Mouse (Mus musculus): Measurements from ENCODE around the gene Rps6ka1.

- TF ChIP-seq USF1 (IDR thresholded peaks at IDR 0.05; ENCODE audit: low read depth) = no peak
- TF ChIP-seq MYOG (IDR thresholded peaks at IDR 0.05; ENCODE audit: control insufficient read depth in 1 of 3, insufficient read depth in 1 of 3, insufficient read length in 2 of 3, low read depth in 2 of 3) = no peak
- TF ChIP-seq E2F4 (IDR thresholded peaks at IDR 0.05; ENCODE audit: insufficient read depth) = no peak
- TF ChIP-seq POLR2A (IDR thresholded peaks at IDR 0.05; ENCODE audit: insufficient read length, low read depth) = no peak
- no peak for TF ChIP-seq POLR2AphosphoS2 (IDR thresholded peaks at IDR 0.05; ENCODE audit: insufficient read length, low read depth)
- TF ChIP-seq TCF12 (IDR thresholded peaks at IDR 0.05; ENCODE audit: insufficient read depth, poor library complexity, severe bottlenecking) = no peak
- no peak for TF ChIP-seq MAX (IDR thresholded peaks at IDR 0.05; ENCODE audit: low read depth)
- no peak for TF ChIP-seq CEBPB (IDR thresholded peaks at IDR 0.05; ENCODE audit: insufficient read depth, poor library complexity, severe bottlenecking)
- TF ChIP-seq MYOD1 (IDR thresholded peaks at IDR 0.05; ENCODE audit: control insufficient read depth in 1 of 3, insufficient read length in 2 of 3, low read depth in 2 of 3) = no peak
Measured at GRCm38 (mm10) chr4:133846625-133847024, 41.0 kb downstream of the Rps6ka1 start.
